Mouse (Mus musculus) B cell, adult 2 months (primary cell): Measurements from ENCODE around the gene Etl4.

ENCODE experiments used
- DNase-seq, 2 experiments: peaks; one replicate each; pipeline ENCODE4 v3.0.0; 2022

The Etl4 gene

GRCm38 (mm10) chr2:20722165-20722991 lies 812.8 kb downstream of the Etl4 start:
- DNase-seq: no peak

- no peak for DNase-seq
Observed at GRCm38 (mm10) chr2:20723990-20724745, 814.6 kb downstream of the Etl4 start.

GRCm38 (mm10) chr2:20726974-20727373 lies 817.4 kb downstream of the Etl4 start:
- no peak for DNase-seq

- DNase-seq: no peak
Observed at GRCm38 (mm10) chr2:20727752-20728438, 818.3 kb downstream of the Etl4 start.

GRCm38 (mm10) chr2:20735444-20735843 lies 825.9 kb downstream of the Etl4 start:
- DNase-seq: no peak

- DNase-seq: no peak
Observed at GRCm38 (mm10) chr2:20736324-20737015, 826.9 kb downstream of the Etl4 start.

GRCm38 (mm10) chr2:20737112-20737808 lies 827.7 kb downstream of the Etl4 start:
- no peak for DNase-seq

GRCm38 (mm10) chr2:20737837-20738236 lies 828.3 kb downstream of the Etl4 start:
- no peak for DNase-seq

GRCm38 (mm10) chr2:20747723-20748122 lies 838.1 kb downstream of the Etl4 start:
- no peak for DNase-seq

GRCm38 (mm10) chr2:20748481-20748880 lies 838.9 kb downstream of the Etl4 start:
- no peak for DNase-seq

GRCm38 (mm10) chr2:20749687-20750086 lies 840.1 kb downstream of the Etl4 start:
- no peak for DNase-seq

GRCm38 (mm10) chr2:20753282-20754110 lies 843.9 kb downstream of the Etl4 start:
- no peak for DNase-seq

- no peak for DNase-seq
Observed at GRCm38 (mm10) chr2:20756964-20757363, 847.4 kb downstream of the Etl4 start.

- DNase-seq: no peak
Observed at GRCm38 (mm10) chr2:20759045-20759662, 849.6 kb downstream of the Etl4 start.

- no peak for DNase-seq
Observed at GRCm38 (mm10) chr2:20761320-20761719, 851.7 kb downstream of the Etl4 start.

GRCm38 (mm10) chr2:20761751-20762150 lies 852.2 kb downstream of the Etl4 start:
- DNase-seq: no peak

- DNase-seq: no peak
Observed at GRCm38 (mm10) chr2:20763511-20764212, 854.1 kb downstream of the Etl4 start.

- DNase-seq: no peak
Observed at GRCm38 (mm10) chr2:20764566-20765090, 855.0 kb downstream of the Etl4 start.

- no peak for DNase-seq
Observed at GRCm38 (mm10) chr2:20768681-20769080, 859.1 kb downstream of the Etl4 start.

GRCm38 (mm10) chr2:20770171-20770570 lies 860.6 kb downstream of the Etl4 start:
- no peak for DNase-seq
